Mouse (Mus musculus) megakaryocyte, adult 5-6 weeks (primary cell): ENCODE results near the gene Cpne5. TPM values are rescaled to one million over a fixed set of nuclear protein-coding genes. Genes with fewer than 3 reads are reported as not detected.

Source experiments
- total RNA-seq, 2 experiments: library from RNA; stranded (forward) in 1 of 2; stranded (reverse) in 1 of 2; fragments of 153-499, 151-499 nt in 1 of 2; fragments of 221-1000, 200-1000 nt in 1 of 2; gene quantifications; 2 replicates each; pipeline versions ENCODE4 v1.2.3 to v1.2.4; 2015 to 2017

The Cpne5 gene
- total RNA-seq, 2 experiments from 2014 or later: not detected

Other genes with a start within 250 kb of the Cpne5 start
- 312 and 327 TPM in 2 replicates for gene Stk38, start 230.2 kb downstream of the Cpne5 start, total RNA-seq (2015)
- gene Stk38, start 230.2 kb downstream of the Cpne5 start, total RNA-seq (2017): 237 and 269 TPM in 2 replicates
- 317 and 383 TPM in 2 replicates for gene Srsf3, start 205.5 kb downstream of the Cpne5 start, total RNA-seq (2015)
- gene Srsf3, start 205.5 kb downstream of the Cpne5 start, total RNA-seq (2017): 479 and 534 TPM in 2 replicates
- 19.9 and 22.6 TPM in 2 replicates for gene Cdkn1a, start 147.2 kb downstream of the Cpne5 start, total RNA-seq (2015)
- gene Cdkn1a, start 147.2 kb downstream of the Cpne5 start, total RNA-seq (2017): 3.7 and 5.8 TPM in 2 replicates
- gene Rab44, start 124.0 kb downstream of the Cpne5 start, total RNA-seq (2015): 52.2 and 62.4 TPM in 2 replicates
- gene Rab44, start 124.0 kb downstream of the Cpne5 start, total RNA-seq (2017): 104 and 105 TPM in 2 replicates
- 37.5 and 39.4 TPM in 2 replicates for gene Ppil1, start 26.0 kb upstream of the Cpne5 start, total RNA-seq (2015)
- 53.6 and 57.3 TPM in 2 replicates for gene Ppil1, start 26.0 kb upstream of the Cpne5 start, total RNA-seq (2017)
- gene BC004004, start 30.6 kb upstream of the Cpne5 start, total RNA-seq (2015): 65.8 and 70.1 TPM in 2 replicates
- gene BC004004, start 30.6 kb upstream of the Cpne5 start, total RNA-seq (2017): 81.0 and 89.2 TPM in 2 replicates
- gene Pi16, start 79.5 kb upstream of the Cpne5 start, total RNA-seq (2015): 32.6 and 44.2 TPM in 2 replicates
- 59.2 and 64.7 TPM in 2 replicates for gene Pi16, start 79.5 kb upstream of the Cpne5 start, total RNA-seq (2017)
- gene Mtch1, start 109.8 kb upstream of the Cpne5 start, total RNA-seq (2015): 111 and 128 TPM in 2 replicates
- gene Mtch1, start 109.8 kb upstream of the Cpne5 start, total RNA-seq (2017): 84.1 and 107 TPM in 2 replicates
- gene Fgd2, start 122.7 kb upstream of the Cpne5 start, total RNA-seq (2015): 44.8 and 47.7 TPM in 2 replicates
- 45.5 and 48.0 TPM in 2 replicates for gene Fgd2, start 122.7 kb upstream of the Cpne5 start, total RNA-seq (2017)